Mouse (Mus musculus) layer of hippocampus, postnatal 36 days (tissue): ENCODE measurements around the gene Emilin1. TPM values are rescaled to one million over a fixed set of nuclear protein-coding genes. Genes with fewer than 3 reads are reported as not detected.

Source experiments
- DNase-seq, 2 experiments: peaks; one replicate each; pipeline ENCODE4 v3.0.0; 2022
- total RNA-seq, 2 experiments: library from RNA; stranded (reverse); gene quantifications; 2 replicates each; pipeline ENCODE4 v1.2.3; 2021

The Emilin1 gene
- total RNA-seq, 2 experiments from 2014 or later = 2.0 to 2.3 TPM

DNA sequence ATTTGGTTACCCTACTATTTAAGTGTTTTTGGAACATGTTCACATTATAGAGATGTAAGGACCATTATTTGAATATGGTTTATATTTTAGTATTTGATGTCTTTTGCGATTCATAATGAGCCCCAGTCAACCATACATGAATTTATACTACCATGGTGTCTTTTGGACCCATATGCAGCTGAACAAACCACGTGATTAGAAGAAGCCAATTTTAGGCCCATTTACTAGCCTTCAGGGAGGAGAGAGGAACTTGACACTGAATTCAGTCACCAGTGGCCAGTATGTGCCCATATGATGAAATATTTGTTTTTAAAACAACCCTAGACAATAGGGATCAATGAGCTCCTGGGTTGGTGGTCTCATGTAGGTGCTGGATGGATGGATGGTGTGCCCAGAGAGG lies 47.6 kb downstream of the Emilin1 start:
- DNase-seq = no peak

DNA sequence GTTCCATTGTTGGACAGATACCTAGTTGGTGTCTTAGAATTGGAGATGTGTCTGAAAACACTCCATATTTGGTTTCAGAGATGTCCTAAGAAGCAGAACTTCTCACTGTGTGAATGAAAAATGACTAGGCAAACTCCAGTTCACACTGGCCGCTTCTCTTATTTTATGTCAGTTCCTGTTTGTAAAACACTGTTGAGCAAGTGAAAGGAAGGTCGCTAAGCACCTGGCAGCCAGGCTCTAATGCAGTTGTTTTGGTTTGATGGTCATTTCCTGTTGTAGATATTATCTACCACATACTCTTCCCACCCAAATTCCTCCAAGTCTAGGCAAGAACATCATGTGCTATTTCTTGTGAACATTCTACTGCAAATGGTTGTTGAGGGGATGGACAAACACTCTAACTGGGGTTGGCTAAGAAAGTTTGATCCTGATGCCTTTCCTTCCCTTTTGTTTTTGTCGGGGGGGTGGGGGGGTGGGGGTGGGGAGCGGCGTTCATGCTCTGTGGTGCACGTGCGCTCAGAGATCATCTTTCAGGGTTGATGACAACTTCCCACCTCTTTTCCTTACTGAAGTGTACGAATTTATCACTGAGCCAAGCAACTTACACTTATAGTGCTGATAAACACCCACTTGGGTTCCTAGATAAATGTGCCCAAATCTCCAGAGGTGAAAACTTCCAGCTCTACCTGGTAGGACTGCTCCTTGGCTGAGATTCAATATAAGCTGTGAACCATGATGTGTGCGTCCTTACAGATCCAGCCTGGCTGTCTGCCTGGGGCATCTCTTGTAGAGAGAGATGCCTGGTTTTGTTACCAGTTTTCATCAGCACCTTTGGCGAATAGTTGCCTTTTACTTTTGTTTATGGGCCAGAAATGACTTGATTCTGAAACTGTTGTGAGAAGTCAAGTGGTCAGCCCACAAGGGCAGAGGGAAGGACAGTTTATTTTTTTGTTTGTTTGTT lies 48.6 kb downstream of the Emilin1 start:
- DNase-seq = no peak

DNA sequence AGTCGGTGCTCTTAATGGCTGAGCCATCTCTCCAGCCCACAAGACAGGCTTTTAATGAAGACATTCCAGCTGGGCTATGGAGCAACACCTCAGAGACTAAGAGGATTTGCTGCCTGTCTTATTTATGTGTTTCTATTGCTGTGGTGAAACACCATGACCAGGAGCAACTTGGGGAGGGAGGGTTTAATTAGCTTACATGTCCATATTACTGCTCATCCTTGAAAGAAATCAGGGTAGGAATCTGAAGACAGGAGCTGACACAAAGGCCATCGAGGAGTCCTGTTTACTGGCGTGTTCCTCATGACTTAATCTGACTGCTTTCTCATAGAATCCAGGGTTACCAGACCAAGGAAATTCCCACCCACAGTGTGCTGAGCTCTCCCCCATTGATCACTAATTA lies 50.7 kb downstream of the Emilin1 start:
- no peak for DNase-seq

DNA sequence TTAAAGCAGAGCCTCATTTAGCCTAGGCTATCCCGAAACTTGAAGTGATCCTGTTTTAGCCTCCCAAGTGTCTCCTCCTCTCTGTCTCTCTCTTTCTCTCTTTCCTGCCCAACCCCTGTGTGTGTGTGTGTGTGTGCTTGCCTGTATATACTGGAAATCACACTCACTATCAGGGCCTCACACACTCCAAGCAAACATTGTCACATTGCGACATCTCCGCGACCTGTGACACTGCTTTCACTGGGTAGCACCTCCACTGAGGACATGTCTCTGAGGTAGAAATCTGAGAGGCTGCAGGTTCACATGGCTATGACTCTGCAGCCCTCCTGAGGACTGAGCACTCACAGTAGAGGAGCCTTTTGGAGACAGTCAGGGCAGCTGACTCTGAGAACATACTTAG lies 53.0 kb downstream of the Emilin1 start:
- no peak for DNase-seq

DNA sequence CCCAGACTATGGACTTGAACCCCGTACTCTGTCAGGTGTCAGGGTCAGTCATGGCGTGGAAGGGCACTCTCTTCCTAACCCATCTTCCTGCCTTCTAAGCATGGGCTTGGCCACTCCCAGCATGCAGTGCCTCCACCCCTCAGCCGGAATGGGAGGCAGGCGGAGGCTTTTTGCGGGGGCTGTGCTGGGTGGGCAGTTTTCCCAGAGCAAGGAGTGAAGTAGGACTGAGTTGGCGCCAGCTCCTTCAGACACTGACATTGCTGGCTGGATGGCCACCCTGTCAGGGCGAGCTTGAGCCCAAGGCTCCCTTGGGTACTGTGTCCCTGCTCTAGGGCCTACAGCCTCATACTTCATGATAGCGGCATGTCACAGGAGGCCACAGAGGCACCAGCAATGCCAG lies 55.2 kb downstream of the Emilin1 start, which contains the start of gene Tcf23:
Gene Tcf23 (plus strand): TSS at position 247 of the 400 bp plus-strand sequence.
- no peak for DNase-seq

DNA sequence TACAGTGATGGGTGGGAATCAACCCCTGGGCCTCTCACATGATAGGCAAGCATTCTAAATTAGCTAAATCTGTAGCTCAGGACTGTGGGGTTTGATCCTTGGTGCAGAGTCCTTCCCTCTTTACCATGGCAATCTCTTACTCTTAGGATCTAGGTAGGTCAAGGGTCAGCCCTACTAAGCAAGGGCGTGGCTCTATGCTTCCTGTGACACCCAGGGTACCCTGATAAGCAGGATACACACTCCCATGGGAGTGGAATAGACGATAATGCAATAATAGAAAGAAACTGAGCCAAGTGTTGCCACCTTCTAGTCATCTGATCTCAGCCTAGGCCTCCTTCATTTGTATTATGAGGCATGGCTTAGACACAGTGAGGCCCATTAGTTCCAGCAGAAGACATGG lies 56.2 kb downstream of the Emilin1 start:
- DNase-seq = no peak

Other genes with a start within 250 kb of the Emilin1 start
- 1 to 10 TPM; 3.5 to 4.0 TPM for gene Cenpa, start 246.6 kb upstream of the Emilin1 start, total RNA-seq
- 10 to 100 TPM; 35.6 to 40.2 TPM for gene Dpysl5, start 201.8 kb upstream of the Emilin1 start, total RNA-seq
- gene Mapre3, start 98.8 kb upstream of the Emilin1 start, total RNA-seq = 100 to 1,000 TPM; 239 to 251 TPM
- 10 to 100 TPM; 67.5 to 80.3 TPM for gene Tmem214, start 45.4 kb upstream of the Emilin1 start, total RNA-seq
- 10 to 100 TPM; 12.8 to 17.3 TPM for gene Agbl5, start 24.7 kb upstream of the Emilin1 start, total RNA-seq
- gene Ost4, start 5.6 kb upstream of the Emilin1 start, total RNA-seq = 10 to 100 TPM; 97.4 to 99.4 TPM
- 10 to 100 TPM; 10.1 to 13.6 TPM for gene Khk, start 8.0 kb downstream of the Emilin1 start, total RNA-seq
- 10 to 100 TPM; 16.5 to 16.7 TPM for gene Cgref1, start 32.2 kb downstream of the Emilin1 start, total RNA-seq
- gene Preb, start 47.0 kb downstream of the Emilin1 start, total RNA-seq = 100 to 1,000 TPM; 115 to 137 TPM
- under 1 TPM; 0.10 to 0.13 TPM for gene Tcf23, start 55.3 kb downstream of the Emilin1 start, total RNA-seq
- gene Atraid, start 134.9 kb downstream of the Emilin1 start, total RNA-seq = 10 to 100 TPM; 73.7 to 77.5 TPM
- 10 to 100 TPM; 13.7 to 14.2 TPM for gene Slc5a6, start 135.5 kb downstream of the Emilin1 start, total RNA-seq
- 10 to 100 TPM; 22.3 to 25.5 TPM for gene Cad, start 141.4 kb downstream of the Emilin1 start, total RNA-seq
- not detected for gene Dnajc5g, start 192.9 kb downstream of the Emilin1 start, total RNA-seq
- gene Slc30a3, start 194.8 kb downstream of the Emilin1 start, total RNA-seq = 10 to 100 TPM; 73.6 to 76.8 TPM
- not detected for gene Trim54, start 203.3 kb downstream of the Emilin1 start, total RNA-seq
- gene Ucn, start 225.4 kb downstream of the Emilin1 start, total RNA-seq = not detected
- gene Mpv17, start 240.8 kb downstream of the Emilin1 start, total RNA-seq = 10 to 100 TPM; 61.2 to 62.2 TPM